Mouse (Mus musculus) NIH3T3 (cell line): ENCODE results near the gene Olfr718-ps1.

Experiments used
- DNase-seq: peaks from one replicate; pipeline ENCODE4 v3.0.0-alpha.2; 2012; ENCODE audit warnings: low read depth

Gene Olfr718-ps1

DNA sequence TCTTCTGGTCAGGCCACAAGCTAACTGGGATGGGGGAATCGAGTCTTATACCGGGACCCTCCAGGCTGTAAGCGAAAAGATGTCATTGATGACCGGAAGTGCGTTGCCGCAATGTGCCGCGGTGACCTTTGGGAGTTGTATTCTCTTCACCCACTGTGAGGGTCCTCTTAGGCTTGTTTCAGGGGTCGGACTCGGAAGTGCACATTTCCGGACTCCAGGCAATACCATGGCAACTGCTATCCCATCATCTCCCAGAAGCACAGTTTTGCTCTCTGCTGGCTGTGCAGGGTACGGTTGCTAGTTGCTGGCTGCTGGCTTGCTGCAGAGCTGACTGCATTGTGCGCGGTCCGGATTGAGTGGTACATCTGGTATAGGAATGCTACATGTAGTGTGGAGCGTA lies 18.3 kb downstream of the Olfr718-ps1 start:
- DNase-seq = no peak

- peak; percentile 27 for DNase-seq
Measured at GRCm38 (mm10) chr5:143127837-143128236, 19.5 kb downstream of the Olfr718-ps1 start.

- DNase-seq = no peak
Measured at GRCm38 (mm10) chr5:143126908-143127307, 20.5 kb downstream of the Olfr718-ps1 start.

DNA sequence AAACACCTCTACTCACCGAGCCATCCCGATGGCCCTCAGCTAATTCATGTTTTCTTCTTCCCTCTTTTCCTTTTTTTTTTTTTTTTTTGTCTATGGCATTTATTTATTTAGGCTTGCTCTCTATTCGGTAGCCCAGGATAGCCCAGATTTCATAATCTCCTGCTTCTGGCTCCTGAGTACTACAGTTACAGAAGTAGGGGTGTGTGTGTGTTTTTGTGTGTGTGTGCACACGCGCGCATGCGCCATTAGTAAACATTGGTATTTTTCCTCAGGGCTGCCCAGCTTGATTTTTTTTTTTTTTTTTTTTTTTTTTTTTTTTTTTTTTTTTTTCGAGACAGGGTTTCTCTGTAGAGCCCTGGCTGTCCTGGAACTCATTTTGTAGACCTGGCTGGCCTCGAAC lies 21.3 kb downstream of the Olfr718-ps1 start:
- DNase-seq = no peak

DNA sequence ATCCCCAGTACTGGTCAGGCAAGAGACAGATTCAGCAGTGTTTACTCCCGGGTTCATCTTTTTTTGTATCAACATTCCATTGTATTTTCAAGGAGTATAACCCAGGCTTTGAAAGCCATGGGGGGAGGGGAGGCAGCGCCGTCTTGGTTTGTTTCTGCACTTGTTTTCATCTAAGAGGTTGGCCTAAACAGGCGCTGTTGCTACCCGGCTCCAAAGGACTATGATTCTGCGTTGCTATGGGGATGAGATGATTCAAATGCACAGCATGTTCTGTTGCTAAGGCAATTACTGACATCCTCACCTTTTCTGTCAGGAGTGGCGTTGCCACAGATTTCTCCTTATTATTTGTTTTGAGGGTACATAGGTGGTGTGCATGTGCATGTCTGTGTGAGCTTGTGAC lies 21.8 kb downstream of the Olfr718-ps1 start:
- DNase-seq = no peak

DNA sequence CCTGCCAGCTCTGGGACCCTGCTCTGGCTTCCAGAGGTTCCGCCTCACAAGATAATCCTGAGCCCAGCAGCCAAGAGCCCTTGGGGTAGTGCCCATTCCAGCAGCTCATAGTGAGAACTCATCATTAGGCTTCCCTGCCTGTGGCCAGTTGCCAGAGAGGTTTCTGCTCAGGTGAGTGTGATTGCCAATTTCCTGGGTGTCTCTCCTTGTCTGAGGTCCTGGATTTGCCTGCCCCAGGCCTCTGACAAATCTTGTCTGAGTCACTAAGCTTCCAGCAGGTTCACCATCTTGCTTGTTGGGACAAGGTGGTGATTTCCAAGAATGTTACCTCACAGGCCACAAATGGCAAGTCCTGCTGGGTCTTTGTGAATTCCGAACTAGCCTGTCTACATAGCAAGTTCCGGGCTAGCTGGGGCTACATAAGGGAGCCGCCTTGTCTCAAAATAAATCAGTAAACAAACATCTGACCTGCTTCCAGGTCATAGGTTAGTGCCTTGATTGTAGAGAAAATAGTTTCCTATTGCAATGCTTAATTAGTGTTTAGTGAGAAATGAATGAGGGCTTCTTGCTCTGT lies 22.5 kb downstream of the Olfr718-ps1 start:
- DNase-seq = no peak

GRCm38 (mm10) chr5:143122673-143123072 lies 24.7 kb downstream of the Olfr718-ps1 start:
- DNase-seq = no peak

DNA sequence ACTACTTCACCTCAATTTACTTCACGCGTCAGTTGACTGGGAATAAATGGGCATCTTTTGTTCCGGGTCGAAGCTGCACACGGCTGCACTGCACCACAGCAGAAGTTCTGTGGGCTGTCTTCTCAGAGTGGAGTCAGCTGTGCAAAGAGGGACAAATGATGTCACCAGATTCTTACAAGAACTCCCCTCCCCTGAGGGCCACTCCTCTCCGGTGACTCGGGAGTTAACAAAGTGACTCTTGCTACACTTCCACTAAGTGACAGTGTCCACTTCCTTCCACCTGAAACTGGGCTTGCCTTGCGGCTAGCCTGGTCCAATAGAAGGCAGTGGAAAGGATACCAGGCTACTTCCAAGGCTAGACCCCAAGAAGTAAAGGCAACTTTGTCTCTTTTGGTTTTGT lies 25.3 kb downstream of the Olfr718-ps1 start:
- no peak for DNase-seq

DNA sequence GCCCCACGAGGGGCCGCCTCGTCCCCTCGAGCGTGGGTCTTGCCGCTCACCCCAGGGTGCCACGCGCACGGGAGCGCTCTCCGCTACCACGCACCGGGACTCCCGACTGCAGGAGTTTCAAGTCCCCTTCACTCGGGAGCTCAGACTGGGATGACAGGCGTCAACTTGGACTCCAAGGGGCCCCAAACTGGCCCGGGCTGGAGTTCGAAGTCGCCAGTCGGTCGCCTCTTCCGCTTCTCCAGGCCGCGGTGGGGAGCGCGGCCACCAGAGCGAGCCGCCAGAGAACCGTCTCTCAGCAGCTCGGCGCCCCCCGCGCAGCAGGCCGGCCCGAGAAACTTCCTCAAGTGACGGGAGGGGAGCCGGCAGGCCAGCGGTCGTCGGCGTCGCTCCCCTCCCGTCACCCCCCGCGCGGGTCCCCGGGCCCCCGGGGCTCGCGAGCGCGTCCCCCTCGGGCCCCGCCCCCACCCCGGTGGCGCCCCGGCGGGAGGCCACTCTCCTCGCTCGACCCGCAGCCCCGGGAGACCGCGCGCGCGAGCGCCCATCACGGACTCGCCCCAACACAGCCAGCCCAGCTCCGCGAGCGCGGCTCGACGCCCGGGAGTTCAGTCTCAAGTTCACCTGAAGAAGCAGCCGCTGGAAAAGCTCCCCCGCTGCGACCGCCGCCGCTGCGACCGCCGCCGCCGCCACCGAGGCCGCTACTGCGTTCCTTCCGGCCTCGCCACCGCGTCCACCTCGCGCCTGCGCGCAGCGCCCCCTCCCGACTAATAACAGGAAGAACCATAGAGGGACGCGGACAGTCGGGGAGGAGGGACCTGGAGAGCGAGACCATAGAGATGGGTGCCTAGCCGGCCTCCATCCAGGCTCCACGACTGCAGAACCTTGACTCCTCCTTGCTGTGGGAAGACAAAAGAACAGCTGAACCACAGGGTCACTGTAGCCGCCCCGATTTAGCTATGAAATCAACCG lies 34.8 kb downstream of the Olfr718-ps1 start, which contains the start of gene Rnf216:
Rnf216 (minus strand) TSS at position 714 of the 966 bp plus-strand sequence.
- peak; percentile 97 for DNase-seq

DNA sequence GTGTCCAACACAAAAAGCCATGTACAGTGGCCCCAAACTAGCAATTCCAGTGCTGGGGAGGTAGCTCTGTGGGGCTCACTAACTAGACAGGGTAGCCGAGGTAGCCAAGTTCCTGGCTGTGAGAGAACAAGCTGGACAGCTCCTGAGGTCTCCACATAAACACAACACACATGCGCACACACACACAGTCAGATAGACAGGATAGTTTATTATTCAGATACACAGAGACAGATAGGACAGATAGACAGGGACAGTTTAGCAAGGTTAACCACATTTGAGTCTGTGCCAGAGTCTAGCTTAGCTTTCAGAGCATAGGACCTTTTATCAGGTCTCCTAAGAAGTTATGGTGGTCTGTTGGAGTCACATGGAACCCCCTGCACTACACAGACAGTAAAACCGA lies 40.5 kb downstream of the Olfr718-ps1 start:
- DNase-seq = no peak

- no peak for DNase-seq
Measured at GRCm38 (mm10) chr5:143103231-143103630, 44.1 kb downstream of the Olfr718-ps1 start.

GRCm38 (mm10) chr5:143101626-143102025 lies 45.8 kb downstream of the Olfr718-ps1 start:
- no peak for DNase-seq

GRCm38 (mm10) chr5:143095256-143095655 lies 52.1 kb downstream of the Olfr718-ps1 start:
- no peak for DNase-seq

DNA sequence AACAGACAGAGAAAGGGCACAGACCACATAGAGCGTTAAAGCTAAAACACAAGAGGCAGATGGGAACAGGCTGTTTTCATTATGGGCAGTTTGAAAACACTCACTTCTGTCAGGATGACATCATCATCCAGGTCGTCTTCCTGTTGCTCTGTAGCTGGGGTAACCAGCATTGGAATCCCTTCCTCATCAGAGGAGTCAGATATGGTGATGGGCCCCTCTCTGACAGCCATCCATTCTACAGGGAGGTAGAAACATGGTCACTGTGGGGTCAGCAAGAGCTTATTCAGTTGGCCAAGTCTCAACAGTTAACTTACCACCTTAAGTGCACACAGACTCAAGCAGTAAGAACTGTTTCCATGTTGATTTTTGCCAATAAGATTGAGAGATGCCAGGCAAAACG lies 54.5 kb downstream of the Olfr718-ps1 start:
- DNase-seq = peak; percentile 43

DNA sequence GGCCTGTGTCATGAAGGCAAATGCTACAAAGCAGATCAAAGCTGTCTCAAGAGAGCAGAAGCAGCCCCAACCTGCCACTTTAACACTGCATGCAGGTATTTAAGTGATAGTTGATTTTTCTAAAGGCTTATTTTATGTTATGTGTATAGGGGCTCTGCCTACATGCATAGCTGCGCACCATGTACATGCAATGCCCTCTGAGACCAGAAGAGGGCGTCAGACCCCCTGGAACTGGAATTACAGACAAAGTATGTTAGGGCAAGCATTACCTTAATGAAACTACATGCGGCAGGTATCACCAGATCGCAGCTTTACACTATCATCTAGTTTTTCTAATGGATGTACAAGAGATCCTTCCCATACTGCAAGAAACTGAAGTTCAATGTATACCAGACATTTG lies 62.5 kb downstream of the Olfr718-ps1 start:
- DNase-seq = peak; percentile 61
